Mouse (Mus musculus): ENCODE data around the gene Grk5. TPM values are rescaled to one million over a fixed set of nuclear protein-coding genes. Genes with fewer than 3 reads are reported as not detected.

The Grk5 gene
- polyA plus RNA-seq, 1 experiment from 2014 or later, result 3.2 TPM

GRCm38 (mm10) chr19:60981391-60981790 lies 91.8 kb downstream of the Grk5 start:
- Histone ChIP-seq H3K9me3 (replicated peaks) (no peaks in the 10 kb centered on the region), H3K4me2 (no peak overlapping the region), H3K36me3 (no peaks in the 10 kb centered on the region), H3K27me3 (no peaks in the 10 kb centered on the region), H3K27ac (no peak overlapping the region), H3K4me3 (no peak overlapping the region), H3K9ac (no peak overlapping the region), H3K4me1 (replicated peaks) (no peaks in the 10 kb centered on the region)
- no peak for ATAC-seq (replicated peaks; ENCODE audit: insufficient number of reproducible peaks, insufficient read depth, low FRiP score, low read depth)
- 83% methylated on average over 5 of the region's 5 CpGs for WGBS

- Histone ChIP-seq H3K9ac (no peak overlapping the region), H3K27me3 (no peaks in the 10 kb centered on the region), H3K27ac (no peak overlapping the region), H3K9me3 (replicated peaks) (no peaks in the 10 kb centered on the region), H3K4me3 (no peak overlapping the region), H3K4me2 (no peak overlapping the region), H3K36me3 (no peaks in the 10 kb centered on the region), H3K4me1 (replicated peaks) (no peaks in the 10 kb centered on the region)
- WGBS, result 75% methylated on average over 2 of the region's 2 CpGs
- no peak for ATAC-seq (replicated peaks; ENCODE audit: insufficient number of reproducible peaks, insufficient read depth, low FRiP score, low read depth)
Measured at GRCm38 (mm10) chr19:60981894-60982293, 92.3 kb downstream of the Grk5 start.

GRCm38 (mm10) chr19:60989766-60990165 lies 100.2 kb downstream of the Grk5 start:
- H3K27ac ChIP-seq, result no peak overlapping the region
- no peaks in the 10 kb centered on the region for H3K9me3 ChIP-seq (replicated peaks)
- H3K4me3 ChIP-seq, result no peak overlapping the region
- no peaks in the 10 kb centered on the region for H3K36me3 ChIP-seq
- H3K27me3 ChIP-seq, result no peaks in the 10 kb centered on the region
- peaks cover 5% of the 10 kb centered on the region; the same call in 1 of the 2 replicates for H3K4me1 ChIP-seq (replicated peaks)
- no peak overlapping the region for H3K9ac ChIP-seq
- 84% methylated on average over 5 of the region's 5 CpGs for whole genome bisulfite sequencing
- H3K4me2 ChIP-seq, result no peak overlapping the region
- no peak for ATAC-seq (replicated peaks; ENCODE audit: insufficient number of reproducible peaks, insufficient read depth, low FRiP score, low read depth)

- H3K36me3 ChIP-seq, result no peaks in the 10 kb centered on the region
- peak; percentile 50; the same call in 1 of the 2 replicates for ATAC-seq (replicated peaks; ENCODE audit: insufficient number of reproducible peaks, insufficient read depth, low FRiP score, low read depth)
- H3K27ac ChIP-seq, result peak overlapping the region; percentile 17
- no peak overlapping the region for H3K4me3 ChIP-seq
- no peaks in the 10 kb centered on the region for H3K9me3 ChIP-seq (replicated peaks)
- no peak overlapping the region for H3K4me2 ChIP-seq
- 39% methylated on average over 3 of the region's 3 CpGs for WGBS
- H3K4me1 ChIP-seq (replicated peaks), result peaks cover 17% of the 10 kb centered on the region
- H3K9ac ChIP-seq, result no peak overlapping the region
- no peaks in the 10 kb centered on the region for H3K27me3 ChIP-seq
Measured at GRCm38 (mm10) chr19:60994214-60994613, 104.7 kb downstream of the Grk5 start.

- Histone ChIP-seq H3K4me1 (replicated peaks) (peaks cover 23% of the 10 kb centered on the region), H3K27ac (no peak overlapping the region), H3K4me2 (no peak overlapping the region), H3K9ac (no peak overlapping the region), H3K27me3 (no peaks in the 10 kb centered on the region), H3K4me3 (no peak overlapping the region), H3K9me3 (replicated peaks) (no peaks in the 10 kb centered on the region), H3K36me3 (no peaks in the 10 kb centered on the region)
- no peak for ATAC-seq (replicated peaks; ENCODE audit: insufficient number of reproducible peaks, insufficient read depth, low FRiP score, low read depth)
- WGBS, result 55% methylated on average over 2 of the region's 2 CpGs
Measured at GRCm38 (mm10) chr19:60994845-60995244, 105.3 kb downstream of the Grk5 start.

GRCm38 (mm10) chr19:60997784-60998183 lies 108.2 kb downstream of the Grk5 start:
- WGBS, result 65% methylated on average over 4 of the region's 4 CpGs
- ATAC-seq (replicated peaks; ENCODE audit: insufficient number of reproducible peaks, insufficient read depth, low FRiP score, low read depth), result no peak; the same call in 1 of the 2 replicates
- H3K27ac ChIP-seq, result peak overlapping the region; percentile 66

GRCm38 (mm10) chr19:60999652-61000051 lies 110.1 kb downstream of the Grk5 start:
- Histone ChIP-seq H3K9ac (no peak overlapping the region), H3K4me2 (no peak overlapping the region), H3K9me3 (replicated peaks) (no peaks in the 10 kb centered on the region), H3K36me3 (no peaks in the 10 kb centered on the region), H3K27me3 (no peaks in the 10 kb centered on the region), H3K4me3 (no peak overlapping the region), H3K27ac (peak overlapping the region; percentile 31), H3K4me1 (replicated peaks) (peaks cover 21% of the 10 kb centered on the region)
- WGBS, result 24% methylated on average over 2 of the region's 2 CpGs
- no peak for ATAC-seq (replicated peaks; ENCODE audit: insufficient number of reproducible peaks, insufficient read depth, low FRiP score, low read depth)

More at GRCm38 (mm10) chr19:60997784-60998183, 108.2 kb downstream of the Grk5 start:
- H3K4me3 ChIP-seq, result no peak overlapping the region
- H3K9me3 ChIP-seq (replicated peaks), result no peaks in the 10 kb centered on the region
- no peak overlapping the region for H3K4me2 ChIP-seq
- peaks cover 25% of the 10 kb centered on the region for H3K4me1 ChIP-seq (replicated peaks)
- no peak overlapping the region for H3K9ac ChIP-seq
- no peaks in the 10 kb centered on the region for H3K27me3 ChIP-seq
- H3K36me3 ChIP-seq, result no peaks in the 10 kb centered on the region

GRCm38 (mm10) chr19:61000958-61001357 lies 111.4 kb downstream of the Grk5 start:
- Histone ChIP-seq H3K27me3 (no peaks in the 10 kb centered on the region), H3K9me3 (replicated peaks) (no peaks in the 10 kb centered on the region), H3K4me1 (replicated peaks) (peaks cover 21% of the 10 kb centered on the region), H3K4me2 (no peak overlapping the region), H3K4me3 (no peak overlapping the region), H3K27ac (no peak overlapping the region), H3K9ac (no peak overlapping the region), H3K36me3 (no peaks in the 10 kb centered on the region)
- no peak for ATAC-seq (replicated peaks; ENCODE audit: insufficient number of reproducible peaks, insufficient read depth, low FRiP score, low read depth)
- WGBS, result 90% methylated on average over 2 of the region's 2 CpGs

GRCm38 (mm10) chr19:61009266-61009665 lies 119.7 kb downstream of the Grk5 start:
- no peak for ATAC-seq (replicated peaks; ENCODE audit: insufficient number of reproducible peaks, insufficient read depth, low FRiP score, low read depth)

GRCm38 (mm10) chr19:61017477-61018266 lies 128.1 kb downstream of the Grk5 start:
- WGBS, result 86% methylated on average over 1 of the region's 1 CpGs
- H3K27ac ChIP-seq, result no peak overlapping the region
- no peak for ATAC-seq (replicated peaks; ENCODE audit: insufficient number of reproducible peaks, insufficient read depth, low FRiP score, low read depth)

More at GRCm38 (mm10) chr19:61009266-61009665, 119.7 kb downstream of the Grk5 start:
- Histone ChIP-seq H3K9ac (no peak overlapping the region), H3K27me3 (no peaks in the 10 kb centered on the region), H3K36me3 (no peaks in the 10 kb centered on the region), H3K9me3 (replicated peaks) (no peaks in the 10 kb centered on the region), H3K27ac (peak overlapping the region; percentile 60), H3K4me2 (no peak overlapping the region), H3K4me1 (replicated peaks) (peaks cover 6% of the 10 kb centered on the region), H3K4me3 (no peak overlapping the region)
- 35% methylated on average over 2 of the region's 2 CpGs for WGBS

GRCm38 (mm10) chr19:61021502-61021901 lies 132.0 kb downstream of the Grk5 start:
- H3K9me3 ChIP-seq (replicated peaks), result no peaks in the 10 kb centered on the region
- H3K4me3 ChIP-seq, result no peak overlapping the region
- H3K27me3 ChIP-seq, result no peaks in the 10 kb centered on the region
- H3K4me2 ChIP-seq, result no peak overlapping the region
- H3K36me3 ChIP-seq, result no peaks in the 10 kb centered on the region
- WGBS, result 33% methylated on average over 2 of the region's 2 CpGs
- peak overlapping the region; percentile 56 for H3K27ac ChIP-seq
- H3K4me1 ChIP-seq (replicated peaks), result peaks cover 15% of the 10 kb centered on the region
- no peak overlapping the region for H3K9ac ChIP-seq
- no peak for ATAC-seq (replicated peaks; ENCODE audit: insufficient number of reproducible peaks, insufficient read depth, low FRiP score, low read depth)

More at GRCm38 (mm10) chr19:61017477-61018266, 128.1 kb downstream of the Grk5 start:
- H3K4me1 ChIP-seq (replicated peaks), result peaks cover 15% of the 10 kb centered on the region
- H3K9me3 ChIP-seq (replicated peaks), result no peaks in the 10 kb centered on the region
- H3K4me3 ChIP-seq, result no peak overlapping the region
- no peaks in the 10 kb centered on the region for H3K36me3 ChIP-seq
- H3K27me3 ChIP-seq, result no peaks in the 10 kb centered on the region
- H3K4me2 ChIP-seq, result no peak overlapping the region
- H3K9ac ChIP-seq, result no peak overlapping the region

Data from heart, embryonic 15.5 days (tissue).